Mouse (Mus musculus) myocyte (in vitro differentiated cells): ENCODE measurements around the gene Lyrm1.

ENCODE experiments used
- POLR2A ChIP-seq: IDR thresholded peaks from one replicate; pipeline ENCODE4 v1.6.1; 2011; ENCODE audit warnings: low read depth, mild to moderate bottlenecking, control low read depth, moderate library complexity; ENCODE audit not compliant: insufficient read length
- USF1 ChIP-seq: IDR thresholded peaks from one replicate; pipeline ENCODE4 v1.6.1; 2011; ENCODE audit warnings: low read depth, mild to moderate bottlenecking, control low read depth, moderate library complexity

DNA sequence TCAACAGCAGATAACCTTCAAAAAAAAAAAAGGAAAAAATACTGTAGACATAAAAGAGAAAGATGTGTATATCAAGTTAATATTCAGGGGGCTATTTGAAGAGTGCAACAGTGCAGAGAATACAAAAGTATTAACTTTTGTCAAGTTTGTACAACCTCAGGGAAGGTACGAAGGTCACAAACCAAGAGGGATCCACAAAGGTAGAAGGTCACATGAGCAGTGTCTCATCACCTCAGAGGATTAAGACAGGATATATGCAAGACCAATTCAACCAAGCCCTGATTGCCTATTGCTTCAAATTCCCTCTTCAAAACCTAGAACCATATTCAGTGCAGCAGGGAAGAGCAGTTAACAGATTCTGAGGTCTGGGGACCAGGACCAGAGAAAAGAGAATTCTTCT, 42.5 kb upstream of the Lyrm1 start:
- TF ChIP-seq POLR2A (no peak), USF1 (no peak)
